Mouse (Mus musculus) liver, embryonic 16.5 days (tissue): ENCODE measurements around the gene Mlx. TPM values are rescaled to one million over a fixed set of nuclear protein-coding genes. Genes with fewer than 3 reads are reported as not detected.

Experiments used
- ATAC-seq: fragments of 200-750 bp; cut with Nextera tagmentation; 2 replicates; pipeline ENCODE4 v1.8.0; 2017; ENCODE audit warnings: low read depth, mild to moderate bottlenecking, moderate number of reproducible peaks, moderate library complexity
- H3K27ac ChIP-seq: fragments of 300-500 bp; sonication (generic); 2 replicates; pipeline ENCODE4 v1.5.1; 2014; ENCODE audit warnings: mild to moderate bottlenecking, low read length
- H3K27me3 ChIP-seq: fragments of 300-500 bp; sonication (generic); 2 replicates; pipeline ENCODE4 v1.6.1; 2014; ENCODE audit warnings: low read depth, low read length, mixed read lengths; ENCODE audit not compliant: control insufficient read depth, insufficient read depth
- H3K36me3 ChIP-seq: fragments of 300-500 bp; sonication (generic); 2 replicates; pipeline ENCODE4 v1.6.1; 2014; ENCODE audit warnings: mild to moderate bottlenecking; ENCODE audit not compliant: control insufficient read depth, insufficient read depth
- H3K4me1 ChIP-seq: fragments of 300-500 bp; sonication (generic); 2 replicates; pipeline ENCODE4 v1.6.1; 2014; ENCODE audit warnings: low read depth, low read length, mixed read lengths; ENCODE audit not compliant: control insufficient read depth
- H3K4me2 ChIP-seq: fragments of 300-500 bp; sonication (generic); 2 replicates; pipeline ENCODE4 v1.6.1; 2014; ENCODE audit warnings: low read depth, low read length, mixed read lengths
- H3K4me3 ChIP-seq: fragments of 300-500 bp; sonication (generic); 2 replicates; pipeline ENCODE4 v1.5.1; 2014; ENCODE audit warnings: low read depth, mild to moderate bottlenecking, low read length
- H3K9ac ChIP-seq: fragments of 300-500 bp; sonication (generic); 2 replicates; pipeline ENCODE4 v1.6.1; 2014; ENCODE audit warnings: low read depth, low read length
- H3K9me3 ChIP-seq: fragments of 300-500 bp; sonication (generic); replicated peaks from 2 replicates; pipeline ENCODE4 v1.6.1; 2016; ENCODE audit warnings: low read length; ENCODE audit not compliant: control insufficient read depth
- WGBS: fragments of 180-500 bp; shearing (Covaris S2); extraction: QIAGEN DNeasy Blood & Tissue Kit; methylation state at CpG from one replicate; pipeline ENCODE4 v1.1.7; 2014; ENCODE audit not compliant: insufficient replicate concordance; 5-methylcytosine and 5-hydroxymethylcytosine counted together
- polyA plus RNA-seq: library from polyadenylated mRNA; unstranded; fragments of >200 nt; fragmentation: Nextera tagmentation; extraction: Ambion mirVana; gene quantifications from 2 replicates; pipeline ENCODE4 v1.2.1, GENCODE M21; 2015

Mlx gene
- polyA plus RNA-seq, 1 experiment from 2014 or later: 23.8 TPM

DNA sequence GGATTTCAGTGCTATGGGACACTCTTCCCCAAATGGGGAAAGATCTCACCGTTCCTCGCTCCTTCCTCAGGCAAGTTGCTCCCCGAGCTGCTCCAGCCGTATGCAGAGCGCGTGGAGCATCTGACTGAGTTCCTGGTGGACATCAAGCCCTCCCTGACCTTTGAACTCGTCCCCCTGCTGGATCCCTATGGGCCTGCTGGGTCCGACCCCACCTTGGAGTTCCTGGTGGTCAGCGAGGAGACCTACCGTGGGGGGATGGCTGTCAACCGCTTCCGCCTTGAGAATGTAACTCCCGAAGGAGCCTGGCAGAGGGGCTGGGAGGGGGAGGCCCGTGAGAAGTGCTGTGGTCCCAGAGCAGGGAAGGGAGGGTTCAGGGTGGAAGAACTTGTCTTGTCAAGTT is 2.8 kb upstream of the Mlx start:
- no peak for ATAC-seq

DNA sequence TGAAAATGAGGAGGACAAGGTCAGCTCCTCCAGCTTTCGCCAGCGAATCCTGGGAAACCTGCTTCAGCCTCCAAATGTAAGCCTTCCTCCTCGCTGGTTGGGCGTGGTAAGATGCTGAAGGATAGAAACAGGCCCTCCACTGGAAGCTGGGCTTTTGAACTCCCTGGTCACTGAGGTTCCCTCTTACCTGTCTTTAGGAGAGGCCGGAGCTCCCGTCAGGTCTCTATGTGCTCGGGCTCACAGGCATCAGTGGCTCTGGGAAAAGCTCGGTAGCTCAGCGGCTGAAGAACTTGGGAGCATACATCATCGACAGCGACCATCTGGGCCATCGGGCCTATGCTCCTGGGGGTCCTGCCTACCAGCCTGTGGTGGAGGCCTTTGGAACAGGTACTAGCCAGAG is 2.3 kb upstream of the Mlx start:
- Histone ChIP-seq H3K36me3 (peaks cover 8% of the 10 kb centered on the region), H3K9ac (no peak overlapping the region), H3K4me1 (peaks cover 50% of the 10 kb centered on the region), H3K4me3 (no peak overlapping the region), H3K27me3 (peaks cover 20% of the 10 kb centered on the region), H3K27ac (no peak overlapping the region), H3K9me3 (no peaks in the 10 kb centered on the region), H3K4me2 (no peak overlapping the region)
- no peak for ATAC-seq
- WGBS: 89% methylated on average over 12 of the region's 12 CpGs

More for the DNA sequence above, 2.8 kb upstream of the Mlx start:
- no peaks in the 10 kb centered on the region for H3K9me3 ChIP-seq
- no peak overlapping the region for H3K4me2 ChIP-seq
- H3K36me3 ChIP-seq: peaks cover 3% of the 10 kb centered on the region
- whole genome bisulfite sequencing: 83% methylated on average over 14 of the region's 14 CpGs
- no peak overlapping the region for H3K9ac ChIP-seq
- peaks cover 25% of the 10 kb centered on the region for H3K27me3 ChIP-seq
- no peak overlapping the region for H3K27ac ChIP-seq
- H3K4me3 ChIP-seq: no peak overlapping the region
- peaks cover 50% of the 10 kb centered on the region for H3K4me1 ChIP-seq

DNA sequence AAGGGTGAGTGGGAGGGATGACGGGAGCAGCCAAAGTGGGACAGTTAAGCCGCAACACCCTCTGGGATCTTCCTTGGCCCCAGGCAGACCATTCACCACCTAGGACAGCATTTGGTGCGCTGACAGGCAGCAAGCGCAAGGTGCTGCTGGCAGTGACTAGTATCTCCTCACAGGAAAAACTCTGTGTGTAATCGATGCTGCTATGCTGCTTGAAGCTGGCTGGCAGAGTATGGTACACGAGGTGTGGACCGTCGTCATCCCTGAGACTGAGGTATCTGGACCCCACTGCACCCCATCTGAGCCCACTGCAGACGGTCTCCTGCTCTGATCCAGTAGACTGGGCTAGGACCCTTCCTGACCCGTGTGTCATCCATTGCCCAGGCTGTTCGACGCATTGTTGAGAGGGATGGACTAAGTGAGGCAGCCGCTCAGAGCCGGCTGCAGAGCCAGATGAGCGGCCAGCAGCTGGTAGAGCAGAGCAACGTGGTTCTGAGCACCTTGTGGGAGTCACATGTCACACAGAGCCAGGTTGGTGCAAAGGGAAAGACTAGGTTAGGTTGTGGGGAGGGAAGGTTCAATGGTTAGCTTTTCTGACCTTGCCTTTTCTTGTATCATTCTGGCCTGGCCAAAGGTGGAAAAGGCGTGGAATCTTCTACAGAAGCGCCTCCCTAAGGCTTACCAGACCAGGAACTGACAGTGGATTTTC is 1.3 kb upstream of the Mlx start:
- no peak overlapping the region; the same call in 1 of the 2 replicates for H3K4me2 ChIP-seq
- peaks cover 10% of the 10 kb centered on the region for H3K27me3 ChIP-seq
- H3K4me3 ChIP-seq: no peak overlapping the region
- H3K36me3 ChIP-seq: peaks cover 16% of the 10 kb centered on the region
- H3K4me1 ChIP-seq: peaks cover 50% of the 10 kb centered on the region
- no peak overlapping the region; the same call in 1 of the 2 replicates for H3K27ac ChIP-seq
- no peak for ATAC-seq
- no peak overlapping the region for H3K9ac ChIP-seq
- H3K9me3 ChIP-seq: no peaks in the 10 kb centered on the region
- WGBS: 87% methylated on average over 18 of the region's 18 CpGs

DNA sequence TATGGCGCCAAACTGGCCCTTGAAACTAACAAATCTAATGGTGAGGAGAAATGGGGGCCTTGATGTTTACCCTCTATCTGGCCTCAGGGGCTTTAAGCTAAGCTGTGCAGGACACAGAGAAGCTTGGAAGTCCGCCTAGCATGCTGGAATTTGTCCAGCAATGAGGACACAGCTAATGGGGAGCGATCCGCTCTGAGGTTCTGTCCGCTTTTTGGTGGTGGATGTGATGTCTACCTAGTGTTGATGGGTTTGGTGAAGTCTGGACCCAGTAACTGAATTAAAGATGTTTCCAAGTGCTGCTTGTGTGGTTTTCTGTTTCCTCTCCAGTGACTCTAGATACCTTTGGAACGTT is 778 bp upstream of the Mlx start:
- peak overlapping the region; percentile 65 for H3K27ac ChIP-seq
- H3K27me3 ChIP-seq: peaks cover 5% of the 10 kb centered on the region
- H3K36me3 ChIP-seq: peaks cover 20% of the 10 kb centered on the region
- ATAC-seq: no peak
- peak overlapping the region; percentile 92 for H3K4me2 ChIP-seq
- 0 out of 2 replicates have a peak overlapping the region, but pooled peaks have one; percentile 80 for H3K9ac ChIP-seq
- no peaks in the 10 kb centered on the region for H3K9me3 ChIP-seq
- H3K4me1 ChIP-seq: peaks cover 47% of the 10 kb centered on the region
- WGBS: 73% methylated on average over 6 of the region's 6 CpGs
- peak overlapping the region; percentile 77 for H3K4me3 ChIP-seq

DNA sequence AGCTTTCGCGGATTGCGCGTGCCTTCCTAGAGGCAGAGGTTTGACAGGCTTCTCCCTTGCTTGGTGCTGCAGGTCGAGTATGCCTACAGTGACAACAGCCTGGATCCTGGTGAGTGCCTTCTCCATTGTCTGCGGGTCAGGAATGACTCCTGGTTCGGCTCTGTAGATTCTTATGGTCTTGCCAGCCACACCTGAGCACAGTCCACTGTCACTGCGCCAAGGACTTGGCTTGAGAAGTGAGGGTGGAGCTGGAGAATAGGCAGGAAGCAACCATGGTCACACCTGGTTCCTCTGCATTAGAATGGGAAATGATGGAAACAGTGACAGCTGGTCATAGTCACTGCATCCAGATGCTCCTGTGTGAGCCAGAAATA is 592 bp downstream of the Mlx start:
- H3K27me3 ChIP-seq: no peaks in the 10 kb centered on the region
- H3K9ac ChIP-seq: peak overlapping the region; percentile 80
- H3K4me1 ChIP-seq: peaks cover 37% of the 10 kb centered on the region
- 8% methylated on average over 8 of the region's 8 CpGs for WGBS
- peaks cover 32% of the 10 kb centered on the region for H3K36me3 ChIP-seq
- ATAC-seq: no peak
- peak overlapping the region; percentile 65 for H3K27ac ChIP-seq
- H3K4me2 ChIP-seq: peak overlapping the region; percentile 92
- peak overlapping the region; percentile 77 for H3K4me3 ChIP-seq
- no peaks in the 10 kb centered on the region for H3K9me3 ChIP-seq

DNA sequence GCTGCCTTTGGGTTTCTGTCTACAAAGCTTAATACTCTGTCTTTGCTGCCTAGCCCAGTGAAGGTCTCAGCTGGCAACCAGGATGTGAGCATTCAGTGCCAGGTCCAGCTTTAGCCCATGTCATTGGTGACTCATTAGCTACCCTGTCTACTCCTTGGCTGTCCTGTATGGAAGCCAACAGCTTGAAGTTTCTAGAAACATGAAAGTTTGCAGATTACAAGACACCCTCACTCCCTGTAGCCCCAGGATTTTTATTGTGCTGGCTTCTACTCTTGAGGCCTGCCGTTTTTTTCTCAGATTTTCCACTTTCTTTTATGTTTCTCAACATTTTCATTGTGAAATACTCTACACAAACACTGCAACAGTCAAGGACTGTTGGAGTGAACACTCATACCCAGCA is 2.9 kb downstream of the Mlx start:
- Histone ChIP-seq H3K9ac (no peak overlapping the region), H3K9me3 (no peaks in the 10 kb centered on the region), H3K27me3 (no peaks in the 10 kb centered on the region), H3K4me3 (no peak overlapping the region), H3K27ac (no peak overlapping the region), H3K4me2 (no peak overlapping the region), H3K4me1 (peaks cover 35% of the 10 kb centered on the region), H3K36me3 (peaks cover 36% of the 10 kb centered on the region)
- no peak for ATAC-seq
- 64% methylated on average over 1 of the region's 1 CpGs for WGBS

DNA sequence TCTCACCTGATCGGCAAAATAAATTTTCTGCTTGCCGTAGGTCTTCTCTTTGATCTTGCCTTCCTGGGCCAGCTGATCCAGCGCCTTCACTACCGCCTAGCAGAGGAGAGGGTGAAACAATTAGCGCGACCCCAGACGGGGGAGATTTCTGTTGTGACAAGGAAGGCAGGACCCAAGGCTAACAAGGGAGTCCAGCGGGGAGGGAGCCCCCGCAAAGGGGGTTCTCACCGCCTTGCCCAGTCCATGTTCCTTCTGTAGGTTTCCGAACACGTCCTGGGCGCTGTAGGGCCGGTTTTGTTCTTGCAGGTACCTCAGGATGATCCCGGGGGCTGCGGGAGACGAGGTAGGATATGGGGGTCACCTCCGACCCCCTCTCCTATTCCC is 7.8 kb downstream of the Mlx start:
- 0 out of 2 replicates have a peak, but pooled peaks have one; percentile 6 for ATAC-seq
- Histone ChIP-seq H3K4me3 (peak overlapping the region; percentile 90), H3K4me2 (peak overlapping the region; percentile 88), H3K36me3 (peaks cover 54% of the 10 kb centered on the region), H3K27ac (0 out of 2 replicates have a peak overlapping the region, but pooled peaks have one; percentile 31), H3K9ac (peak overlapping the region; percentile 94), H3K27me3 (no peaks in the 10 kb centered on the region), H3K4me1 (peaks cover 18% of the 10 kb centered on the region), H3K9me3 (no peaks in the 10 kb centered on the region)
- WGBS: under 1% methylated on average over 18 of the region's 18 CpGs

DNA sequence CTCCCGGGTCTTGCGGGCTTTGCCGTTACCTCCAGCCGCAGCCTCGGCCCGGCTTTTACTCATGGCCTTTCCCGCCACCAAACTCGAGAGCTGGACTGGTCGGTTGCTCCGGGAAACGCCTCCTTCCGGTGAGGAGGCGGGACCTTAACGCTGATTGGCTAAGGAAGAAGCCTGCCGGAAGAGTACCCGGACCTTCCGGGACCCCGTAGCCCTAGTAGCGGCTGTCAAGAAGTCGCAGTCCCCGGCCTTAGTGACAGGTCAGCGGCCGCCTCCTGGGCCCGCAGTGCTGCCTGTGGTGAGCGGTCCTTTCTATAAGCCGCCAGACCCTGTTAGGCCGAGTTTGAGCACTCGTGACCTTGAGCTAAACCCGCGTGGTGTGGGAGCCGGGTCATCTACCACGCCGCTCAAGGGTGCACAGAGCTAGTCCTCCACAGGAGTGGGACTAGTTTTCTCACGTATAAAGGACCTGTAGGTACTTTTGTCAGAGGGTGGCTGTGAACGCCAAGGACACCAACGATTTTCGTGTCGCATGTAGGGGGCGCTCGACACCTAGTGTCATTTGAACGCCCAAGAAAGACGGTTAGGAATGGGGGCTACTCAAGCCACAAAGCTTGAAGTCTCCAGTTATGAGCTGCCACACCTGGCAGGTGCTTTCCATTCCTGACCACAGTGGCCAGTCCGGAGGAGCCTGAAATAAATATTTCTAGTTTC is 8.4 kb downstream of the Mlx start, which contains the start of gene Psmc3ip:
Gene Psmc3ip, minus strand, starts transcription at position 123 of the 711 bp plus-strand sequence.
- H3K36me3 ChIP-seq: peaks cover 54% of the 10 kb centered on the region
- 0% methylated on average over 43 of the region's 43 CpGs for WGBS
- H3K27me3 ChIP-seq: no peaks in the 10 kb centered on the region
- H3K27ac ChIP-seq: peak within 1 kb of the TSS; percentile 97
- peak within 1 kb of the TSS; percentile 88 for H3K4me2 ChIP-seq
- peaks cover 18% of the 10 kb centered on the region for H3K4me1 ChIP-seq
- peak within 1 kb of the TSS; percentile 94 for H3K9ac ChIP-seq
- peak; percentile 98 for ATAC-seq
- peak within 1 kb of the TSS; percentile 90 for H3K4me3 ChIP-seq
- no peaks in the 10 kb centered on the region for H3K9me3 ChIP-seq

DNA sequence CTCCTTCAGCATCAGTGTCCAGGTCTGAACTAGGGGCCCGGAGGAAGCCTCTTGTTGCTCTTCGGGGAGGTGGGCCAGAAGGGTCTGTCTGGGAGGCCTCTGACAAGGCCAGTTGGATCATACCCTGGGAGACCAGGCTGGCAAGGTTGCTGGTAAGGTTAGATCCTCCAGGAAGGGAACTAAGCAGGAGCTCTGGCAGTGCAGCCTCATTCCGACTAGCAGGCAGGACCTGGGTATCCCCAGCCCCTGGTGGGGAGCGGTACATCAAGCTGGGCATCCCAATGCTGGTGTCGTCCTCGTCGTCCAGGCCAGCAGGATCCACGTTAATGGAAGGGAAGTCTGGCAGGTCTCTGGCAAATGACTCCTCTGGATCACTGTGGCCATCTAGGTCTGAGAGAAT is 11.2 kb downstream of the Mlx start:
- Histone ChIP-seq H3K27ac (no peak overlapping the region), H3K27me3 (no peaks in the 10 kb centered on the region), H3K4me3 (no peak overlapping the region), H3K9ac (no peak overlapping the region), H3K4me1 (peaks cover 18% of the 10 kb centered on the region), H3K36me3 (peaks cover 48% of the 10 kb centered on the region), H3K9me3 (no peaks in the 10 kb centered on the region), H3K4me2 (no peak overlapping the region)
- no peak for ATAC-seq
- WGBS: 82% methylated on average over 8 of the region's 8 CpGs
